Mouse (Mus musculus): ENCODE data around the gene Ncaph. TPM values are rescaled to one million over a fixed set of nuclear protein-coding genes. Genes with fewer than 3 reads are reported as not detected.
"Not testable (repeated sequence)": the region's sequence is repeated elsewhere in the genome, so short reads cannot be mapped to it uniquely, and the experiment has no call there.

Ncaph gene
- polyA plus RNA-seq (2012; fragmentation: generic; extraction: Trizol), result 14.2 TPM

DNA sequence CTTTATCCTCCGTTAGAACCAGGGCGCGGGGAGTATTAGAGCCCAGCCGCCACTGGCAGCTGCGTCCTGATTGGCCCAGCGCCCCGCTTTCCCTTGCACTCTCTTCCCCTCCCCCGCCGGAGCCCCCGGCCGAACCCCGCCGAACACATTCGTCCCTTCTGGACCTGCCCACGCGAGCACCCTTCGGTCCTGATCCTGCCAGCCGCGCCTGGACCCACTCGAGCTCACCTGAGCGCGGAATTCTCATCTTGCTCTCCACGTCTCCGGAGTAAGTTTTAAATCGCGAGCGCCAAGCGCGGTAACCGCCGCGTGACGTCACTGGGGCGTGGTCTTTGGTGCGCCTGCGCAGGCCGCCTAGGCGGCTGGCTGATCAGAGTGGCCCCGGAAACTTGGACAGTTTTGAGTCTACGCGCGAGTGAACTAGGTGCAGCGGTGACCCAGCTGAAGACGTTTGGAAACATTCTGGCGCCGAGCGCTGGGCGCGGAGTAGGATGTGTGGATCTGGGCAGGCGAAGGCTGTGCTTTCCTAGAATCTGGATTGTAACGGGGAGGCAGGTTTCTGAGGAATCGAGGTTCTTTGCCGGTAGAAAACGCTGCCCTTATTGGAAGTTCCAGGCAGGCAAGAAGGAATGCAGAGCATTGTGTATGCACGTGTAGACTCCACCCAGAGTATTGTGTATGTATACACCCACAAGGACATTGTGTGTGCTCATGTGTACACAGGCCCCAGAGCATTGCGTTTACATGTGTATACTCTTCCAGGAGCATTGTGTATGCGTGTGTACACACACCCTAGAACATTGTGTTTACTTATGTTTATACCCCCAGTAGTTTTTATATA is at the start of gene Ncaph:
Gene Ncaph, minus strand, starts transcription at position 334 of the 841 bp plus-strand sequence.
- Histone ChIP-seq H3ac (ENCODE audit: control insufficient read depth, insufficient read length) (peak within 1 kb of the TSS; percentile 19), H3K79me2 (ENCODE audit: control insufficient read depth, insufficient read depth) (peaks cover 47% of the 10 kb centered on the region), H3K4me3 (peak within 1 kb of the TSS; percentile 69), H3K4me2 (ENCODE audit: low read depth) (peak within 1 kb of the TSS; percentile 84), H3K27me3 (ENCODE audit: control insufficient read depth, insufficient read depth, insufficient read length) (no peaks in the 10 kb centered on the region), H3K36me3 (ENCODE audit: control insufficient read depth, insufficient read depth) (no peaks in the 10 kb centered on the region)
- peak; percentile 93 for TF ChIP-seq E2F4 (IDR thresholded peaks at IDR 0.05; ENCODE audit: insufficient read depth)
- TF ChIP-seq USF1 (IDR thresholded peaks at IDR 0.05; ENCODE audit: low read depth), result no peak
- peak; percentile 65 for TF ChIP-seq POLR2AphosphoS2 (IDR thresholded peaks at IDR 0.05; ENCODE audit: insufficient read length, low read depth)
- TF ChIP-seq REST (IDR thresholded peaks at IDR 0.05; ENCODE audit: insufficient read depth, insufficient read length), result no peak
- TF ChIP-seq SRF (IDR thresholded peaks at IDR 0.05; ENCODE audit: control insufficient read depth, insufficient read length, low read depth), result no peak
- no peak for TF ChIP-seq MYOD1 (IDR thresholded peaks at IDR 0.05; ENCODE audit: control insufficient read depth in 1 of 3, insufficient read length in 2 of 3, low read depth in 2 of 3)
- TF ChIP-seq MYOG (IDR thresholded peaks at IDR 0.05; ENCODE audit: control insufficient read depth in 1 of 3, insufficient read depth in 1 of 3, insufficient read length in 2 of 3, low read depth in 2 of 3), result no peak
- peak; percentile 74 for TF ChIP-seq POLR2A (IDR thresholded peaks at IDR 0.05; ENCODE audit: insufficient read length, low read depth)

DNA sequence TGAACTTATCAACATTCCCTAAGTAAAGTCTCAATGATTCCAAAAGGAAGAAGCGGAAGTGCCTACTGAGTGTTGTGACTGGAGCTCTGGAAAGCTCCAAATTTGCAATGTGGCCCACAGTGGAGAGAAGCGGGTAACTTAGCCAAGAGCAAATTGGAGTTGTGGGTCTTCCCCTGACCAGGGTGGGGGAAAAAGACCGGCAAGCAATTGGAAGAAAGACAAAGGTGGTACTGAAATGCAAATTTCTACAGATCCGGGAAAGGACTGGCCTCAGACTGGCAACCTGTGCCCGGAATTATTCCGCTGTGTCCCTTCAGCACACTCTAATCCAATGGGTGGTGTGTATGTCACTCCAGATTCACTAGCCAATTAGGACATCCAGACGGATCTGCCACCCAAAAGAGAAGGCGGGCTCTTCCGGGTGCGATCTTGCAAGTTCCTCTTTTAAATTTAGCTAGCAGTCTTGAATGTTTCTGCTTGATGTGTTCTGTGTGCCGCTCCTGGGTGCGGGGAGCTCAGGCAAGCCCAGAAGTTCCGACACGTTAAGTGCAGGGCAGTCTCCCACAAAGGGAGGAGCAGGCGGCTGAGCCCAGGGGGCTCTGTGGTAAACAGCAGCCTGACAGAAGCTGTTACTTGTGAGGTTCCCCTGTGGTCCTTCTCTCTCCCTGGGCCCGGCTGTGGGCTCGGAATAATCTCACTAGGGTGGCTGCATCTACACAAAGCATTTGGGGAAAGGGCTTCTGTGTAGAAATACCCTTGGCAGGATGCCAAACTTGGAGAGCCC is 49.0 kb upstream of the Ncaph start:
- H3K79me2 ChIP-seq (ENCODE audit: control insufficient read depth, insufficient read depth), result no peaks in the 10 kb centered on the region
- H3K36me3 ChIP-seq (ENCODE audit: control insufficient read depth, insufficient read depth), result no peaks in the 10 kb centered on the region
- no peak overlapping the region for H3ac ChIP-seq (ENCODE audit: control insufficient read depth, insufficient read length)
- H3K4me3 ChIP-seq, result no peak overlapping the region
- H3K27me3 ChIP-seq (ENCODE audit: control insufficient read depth, insufficient read depth, insufficient read length), result no peaks in the 10 kb centered on the region
- no peak overlapping the region for H3K4me2 ChIP-seq (ENCODE audit: low read depth)
- no peak for TF ChIP-seq REST (IDR thresholded peaks at IDR 0.05; ENCODE audit: insufficient read depth, insufficient read length)
- no peak for TF ChIP-seq USF1 (IDR thresholded peaks at IDR 0.05; ENCODE audit: low read depth)
- no peak for TF ChIP-seq TCF12 (IDR thresholded peaks at IDR 0.05; ENCODE audit: insufficient read depth, poor library complexity, severe bottlenecking)
- no peak for TF ChIP-seq POLR2AphosphoS2 (IDR thresholded peaks at IDR 0.05; ENCODE audit: insufficient read length, low read depth)
- no peak for TF ChIP-seq E2F4 (IDR thresholded peaks at IDR 0.05; ENCODE audit: insufficient read depth)
- no peak for TF ChIP-seq MAX (IDR thresholded peaks at IDR 0.05; ENCODE audit: low read depth)
- no peak for TF ChIP-seq SRF (IDR thresholded peaks at IDR 0.05; ENCODE audit: control insufficient read depth, insufficient read length, low read depth)
- no peak for TF ChIP-seq MYOG (IDR thresholded peaks at IDR 0.05; ENCODE audit: control insufficient read depth in 1 of 3, insufficient read depth in 1 of 3, insufficient read length in 2 of 3, low read depth in 2 of 3)
- TF ChIP-seq POLR2A (IDR thresholded peaks at IDR 0.05; ENCODE audit: insufficient read length, low read depth), result no peak
- no peak for TF ChIP-seq TCF3 (IDR thresholded peaks at IDR 0.05; ENCODE audit: insufficient read length, low read depth)
- TF ChIP-seq CEBPB (IDR thresholded peaks at IDR 0.05; ENCODE audit: insufficient read depth, poor library complexity, severe bottlenecking), result no peak
- TF ChIP-seq MYOD1 (IDR thresholded peaks at IDR 0.05; ENCODE audit: control insufficient read depth in 1 of 3, insufficient read length in 2 of 3, low read depth in 2 of 3), result no peak

GRCm38 (mm10) chr2:127166261-127166660 is 32.5 kb upstream of the Ncaph start:
- H3ac ChIP-seq (ENCODE audit: control insufficient read depth, insufficient read length); H3K79me2 ChIP-seq (ENCODE audit: control insufficient read depth, insufficient read depth); H3K4me2 ChIP-seq (ENCODE audit: low read depth); H3K27me3 ChIP-seq (ENCODE audit: control insufficient read depth, insufficient read depth, insufficient read length); H3K4me3 ChIP-seq; H3K36me3 ChIP-seq (ENCODE audit: control insufficient read depth, insufficient read depth): not testable (repeated sequence)

GRCm38 (mm10) chr2:127165675-127166074 is 31.9 kb upstream of the Ncaph start:
- no peak overlapping the region for H3K4me2 ChIP-seq (ENCODE audit: low read depth)
- no peak for TF ChIP-seq TCF3 (IDR thresholded peaks at IDR 0.05; ENCODE audit: insufficient read length, low read depth)
- no peak overlapping the region for H3ac ChIP-seq (ENCODE audit: control insufficient read depth, insufficient read length)
- H3K36me3 ChIP-seq (ENCODE audit: control insufficient read depth, insufficient read depth), result no peaks in the 10 kb centered on the region
- no peak overlapping the region for H3K4me3 ChIP-seq
- H3K79me2 ChIP-seq (ENCODE audit: control insufficient read depth, insufficient read depth), result no peaks in the 10 kb centered on the region
- H3K27me3 ChIP-seq (ENCODE audit: control insufficient read depth, insufficient read depth, insufficient read length), result no peaks in the 10 kb centered on the region

DNA sequence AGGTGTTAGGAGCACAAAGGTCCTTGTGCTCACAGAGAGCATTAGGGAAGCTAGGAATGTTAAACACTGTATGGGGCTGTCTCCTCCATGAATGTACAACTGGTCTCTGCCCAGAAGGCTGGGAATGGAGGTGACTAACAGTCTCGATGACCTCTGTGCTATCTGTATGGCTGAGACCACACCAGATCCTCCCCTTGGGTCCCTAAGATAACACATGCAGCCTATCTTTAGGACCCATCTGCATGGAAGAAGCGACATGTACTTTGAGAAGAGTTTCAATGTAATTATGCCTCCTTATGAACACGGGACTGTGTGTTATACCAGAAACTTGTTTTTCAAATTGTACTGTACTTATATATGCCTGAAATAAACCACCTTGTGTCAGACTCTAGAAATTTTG is 11.9 kb upstream of the Ncaph start:
- no peak for TF ChIP-seq POLR2A (IDR thresholded peaks at IDR 0.05; ENCODE audit: insufficient read length, low read depth)
- TF ChIP-seq E2F4 (IDR thresholded peaks at IDR 0.05; ENCODE audit: insufficient read depth), result no peak
- TF ChIP-seq USF1 (IDR thresholded peaks at IDR 0.05; ENCODE audit: low read depth), result no peak
- no peak for TF ChIP-seq MYOD1 (IDR thresholded peaks at IDR 0.05; ENCODE audit: control insufficient read depth in 1 of 3, insufficient read length in 2 of 3, low read depth in 2 of 3)
- no peak for TF ChIP-seq TCF3 (IDR thresholded peaks at IDR 0.05; ENCODE audit: insufficient read length, low read depth)
- TF ChIP-seq MYOG (IDR thresholded peaks at IDR 0.05; ENCODE audit: control insufficient read depth in 1 of 3, insufficient read depth in 1 of 3, insufficient read length in 2 of 3, low read depth in 2 of 3), result no peak
- TF ChIP-seq TCF12 (IDR thresholded peaks at IDR 0.05; ENCODE audit: insufficient read depth, poor library complexity, severe bottlenecking), result no peak
- no peak for TF ChIP-seq REST (IDR thresholded peaks at IDR 0.05; ENCODE audit: insufficient read depth, insufficient read length)
- no peak for TF ChIP-seq MAX (IDR thresholded peaks at IDR 0.05; ENCODE audit: low read depth)
- TF ChIP-seq CEBPB (IDR thresholded peaks at IDR 0.05; ENCODE audit: insufficient read depth, poor library complexity, severe bottlenecking), result no peak
- TF ChIP-seq POLR2AphosphoS2 (IDR thresholded peaks at IDR 0.05; ENCODE audit: insufficient read length, low read depth), result no peak
- TF ChIP-seq SRF (IDR thresholded peaks at IDR 0.05; ENCODE audit: control insufficient read depth, insufficient read length, low read depth), result no peak
- Histone ChIP-seq H3ac (ENCODE audit: control insufficient read depth, insufficient read length) (no peak overlapping the region), H3K4me3 (no peak overlapping the region), H3K79me2 (ENCODE audit: control insufficient read depth, insufficient read depth) (no peaks in the 10 kb centered on the region), H3K36me3 (ENCODE audit: control insufficient read depth, insufficient read depth) (no peaks in the 10 kb centered on the region), H3K27me3 (ENCODE audit: control insufficient read depth, insufficient read depth, insufficient read length) (no peaks in the 10 kb centered on the region), H3K4me2 (ENCODE audit: low read depth) (no peak overlapping the region)

Data from myocyte (in vitro differentiated cells).